Mouse (Mus musculus): ENCODE data around the gene Cadm1.

Cadm1 gene

GRCm38 (mm10) chr9:47829204-47829603 is 299.2 kb downstream of the Cadm1 start:
- no peak for DNase-seq

GRCm38 (mm10) chr9:47829846-47830245 is 299.9 kb downstream of the Cadm1 start:
- no peak for DNase-seq

GRCm38 (mm10) chr9:47831412-47831811 is 301.4 kb downstream of the Cadm1 start:
- no peak for DNase-seq

DNA sequence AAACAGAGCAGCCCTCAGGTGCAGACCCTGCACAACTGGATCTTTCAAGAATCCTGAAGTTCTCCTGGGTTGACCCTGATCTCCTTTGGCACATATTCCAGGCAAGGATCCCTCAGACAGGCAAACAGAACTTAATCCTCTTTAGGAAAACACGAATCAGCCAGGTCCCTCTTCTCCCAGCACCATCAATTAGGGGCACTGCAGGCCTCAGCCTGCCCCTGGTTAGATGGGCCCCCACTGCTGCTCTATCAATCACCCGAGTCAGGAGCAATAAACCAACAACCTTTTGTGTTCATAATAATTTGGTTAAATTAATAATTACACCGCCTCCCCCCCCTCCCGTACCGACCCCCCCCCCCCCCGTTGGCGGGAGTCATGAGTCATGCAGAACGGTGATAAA is 308.2 kb downstream of the Cadm1 start:
- no peak for DNase-seq

DNA sequence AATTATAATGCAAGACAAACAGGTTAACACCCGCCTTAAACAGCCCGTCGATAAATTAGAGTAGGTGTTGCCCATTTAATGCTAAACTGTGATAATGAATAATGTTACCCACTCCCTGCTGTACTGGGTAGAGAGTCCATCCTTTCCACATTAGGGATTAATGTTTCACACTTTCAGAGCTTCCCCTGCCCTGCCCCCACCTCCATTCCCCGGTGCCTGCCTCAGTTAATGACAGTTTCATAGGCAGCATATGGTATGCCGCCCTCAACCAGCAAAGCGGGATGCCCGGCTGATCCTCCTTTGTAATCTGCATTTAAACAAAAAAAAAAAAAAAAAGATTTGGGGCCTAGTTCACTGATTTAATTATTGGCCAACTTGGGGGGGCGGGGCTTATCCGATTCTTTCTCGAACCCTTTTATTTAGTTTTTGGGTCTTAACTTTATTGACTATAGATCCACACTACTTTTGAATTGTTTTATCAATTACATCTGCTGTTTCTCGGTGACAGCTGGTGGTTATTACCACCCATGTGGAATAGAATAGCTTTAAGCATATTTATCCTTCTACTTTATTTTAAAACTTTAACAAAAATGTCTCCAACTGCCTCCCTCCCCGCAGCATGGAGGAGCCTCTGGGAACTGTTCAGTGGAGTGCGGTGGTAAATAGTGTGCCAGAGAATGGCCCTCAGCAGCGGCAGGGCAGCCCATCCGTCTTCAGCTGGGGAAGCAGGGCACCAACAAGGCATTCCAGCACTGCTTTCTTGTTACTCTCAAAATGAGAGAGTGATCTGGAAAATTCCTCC is 309.1 kb downstream of the Cadm1 start:
- no peak for DNase-seq

GRCm38 (mm10) chr9:47839692-47840025 is 309.7 kb downstream of the Cadm1 start:
- no peak for DNase-seq

- DNase-seq = no peak
These were observed 313.4 kb downstream of the Cadm1 start for GRCm38 (mm10) chr9:47843328-47843727.

- DNase-seq = no peak
These were observed 316.3 kb downstream of the Cadm1 start for GRCm38 (mm10) chr9:47846275-47846674.

- DNase-seq = no peak
These were observed 317.0 kb downstream of the Cadm1 start for GRCm38 (mm10) chr9:47846926-47847325.

GRCm38 (mm10) chr9:47847797-47848196 is 317.8 kb downstream of the Cadm1 start:
- no peak for DNase-seq

- no peak for DNase-seq
These were observed 318.8 kb downstream of the Cadm1 start for GRCm38 (mm10) chr9:47848745-47849144.

DNA sequence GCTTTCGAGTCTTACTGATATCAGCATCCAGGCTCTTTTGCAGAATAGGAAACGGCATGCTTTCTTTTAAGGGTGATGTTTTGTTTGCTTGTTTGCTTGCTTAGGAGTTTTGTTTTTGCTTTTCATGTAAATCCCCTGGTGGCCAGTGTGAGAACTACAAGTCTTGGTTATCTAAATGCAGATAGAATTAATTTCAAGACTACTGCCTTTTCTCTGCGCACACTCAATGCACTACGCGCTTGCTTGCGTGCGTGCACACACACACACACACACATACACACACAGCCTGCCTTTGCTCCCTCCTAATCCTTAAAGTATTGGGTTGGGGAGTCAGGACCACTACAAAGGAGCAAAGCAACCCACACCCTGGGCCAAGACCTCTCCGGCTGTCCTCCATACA is 326.3 kb downstream of the Cadm1 start:
- DNase-seq = peak; percentile 8 to 10

- no peak for DNase-seq
These were observed 327.3 kb downstream of the Cadm1 start for GRCm38 (mm10) chr9:47857235-47857634.

- DNase-seq = no peak
These were observed 328.2 kb downstream of the Cadm1 start for GRCm38 (mm10) chr9:47858134-47858533.

DNA sequence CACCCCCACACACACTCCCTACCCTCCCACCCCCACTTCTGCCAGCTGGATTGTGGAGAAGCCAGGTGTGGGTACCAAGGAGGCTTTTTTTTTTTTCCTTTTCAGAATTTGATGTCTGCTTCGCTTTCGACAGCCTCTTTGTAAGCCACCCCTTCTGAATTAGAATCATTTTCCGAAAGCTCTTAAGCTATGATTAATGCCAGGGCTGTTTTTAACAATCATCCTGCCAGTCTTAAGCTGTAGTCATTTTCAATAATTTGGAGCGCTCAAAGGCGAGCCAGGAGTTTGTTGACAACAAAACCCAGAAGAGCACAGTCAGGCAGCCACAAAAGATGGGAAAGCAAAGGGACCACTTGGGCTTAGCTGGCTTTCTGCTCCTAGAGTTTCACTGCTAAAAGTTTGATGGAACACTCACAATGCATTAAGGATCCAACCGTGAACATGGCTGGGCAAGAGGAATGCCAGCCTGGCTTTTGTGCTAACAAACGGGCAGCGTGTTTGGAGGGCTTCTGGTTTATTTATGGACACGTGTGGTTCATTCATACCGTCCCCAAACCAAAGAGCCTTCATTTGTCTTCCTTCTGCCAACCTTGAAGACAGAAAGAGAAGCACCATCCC is 328.9 kb downstream of the Cadm1 start:
- no peak for DNase-seq

GRCm38 (mm10) chr9:47860994-47861393 is 331.0 kb downstream of the Cadm1 start:
- DNase-seq = no peak

- no peak for DNase-seq
These were observed 331.8 kb downstream of the Cadm1 start for GRCm38 (mm10) chr9:47861783-47862182.

- DNase-seq = no peak
These were observed 336.0 kb downstream of the Cadm1 start for GRCm38 (mm10) chr9:47866001-47866400.

- DNase-seq = no peak
These were observed 337.5 kb downstream of the Cadm1 start for GRCm38 (mm10) chr9:47867474-47867873.

GRCm38 (mm10) chr9:47869661-47870060 is 339.7 kb downstream of the Cadm1 start:
- DNase-seq = no peak

DNA sequence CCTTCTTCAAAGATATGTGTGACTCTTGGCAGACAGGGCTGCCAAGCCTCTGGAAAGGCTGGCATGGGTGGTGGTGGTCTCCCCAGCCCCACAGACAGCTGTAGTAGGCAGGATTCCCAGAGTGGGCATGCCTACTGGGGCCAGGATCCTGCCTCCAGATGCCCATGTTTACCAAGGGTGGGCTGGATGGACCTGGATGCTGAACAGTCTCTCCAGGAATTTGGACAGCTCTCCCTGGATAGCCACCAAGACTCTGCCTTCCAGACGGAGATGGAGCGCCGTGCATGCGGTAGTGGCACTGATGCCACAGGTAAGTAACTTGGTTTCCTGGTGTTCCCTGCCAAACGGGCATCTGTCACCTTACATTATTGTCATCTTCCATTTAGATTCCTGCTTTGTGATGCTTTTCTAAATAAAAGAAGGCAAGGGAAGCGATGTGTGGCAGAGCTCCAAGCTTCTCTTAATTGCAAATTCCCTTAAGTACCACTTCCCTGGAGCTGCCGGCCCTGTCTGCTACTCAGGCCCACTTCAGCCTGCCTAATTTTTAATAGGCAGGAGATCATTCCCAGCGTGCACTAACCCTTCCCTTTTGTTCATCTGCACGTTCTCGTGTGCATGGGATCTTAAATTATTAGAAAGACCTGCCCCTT is 346.7 kb downstream of the Cadm1 start:
- DNase-seq = no peak

DNA sequence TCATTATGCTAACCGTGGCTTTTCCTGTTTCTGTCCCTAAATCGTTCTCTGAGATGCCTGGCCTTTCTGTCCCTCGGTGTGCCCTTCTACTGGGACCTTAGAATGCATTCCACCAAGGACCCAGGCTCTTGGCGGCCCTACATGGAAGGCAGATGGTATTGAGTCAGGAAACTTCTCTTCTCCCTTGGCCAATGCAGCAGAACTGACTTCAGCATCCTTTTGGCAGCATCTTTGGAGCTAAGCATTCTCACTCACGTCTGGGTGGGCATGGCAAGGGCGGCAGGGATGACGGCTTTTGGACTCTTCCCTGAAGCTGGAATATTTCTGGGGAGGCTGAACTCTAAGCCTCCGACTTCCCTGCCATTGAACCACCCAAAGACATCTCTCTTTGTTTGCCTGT is 350.2 kb downstream of the Cadm1 start:
- DNase-seq = no peak

DNA sequence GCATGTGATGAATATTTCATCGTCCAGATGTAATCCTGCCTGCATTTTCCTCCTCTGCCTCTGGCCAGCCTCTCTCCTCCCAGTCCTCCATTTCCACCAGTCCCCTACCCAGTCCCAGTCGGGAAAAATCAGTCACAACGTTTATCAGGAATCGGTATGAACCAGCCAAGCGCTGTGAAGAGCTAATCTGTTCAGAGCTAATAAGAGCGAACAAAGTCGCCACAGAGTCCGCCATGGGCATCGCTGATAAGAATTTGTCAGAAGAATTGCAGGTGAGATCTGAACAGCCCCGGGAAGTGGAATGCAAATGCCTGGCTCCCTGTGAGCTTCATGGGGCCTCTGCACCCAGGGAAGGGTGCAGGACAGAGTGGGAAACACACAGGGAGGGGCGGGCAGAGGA is 352.4 kb downstream of the Cadm1 start:
- no peak for DNase-seq

DNA sequence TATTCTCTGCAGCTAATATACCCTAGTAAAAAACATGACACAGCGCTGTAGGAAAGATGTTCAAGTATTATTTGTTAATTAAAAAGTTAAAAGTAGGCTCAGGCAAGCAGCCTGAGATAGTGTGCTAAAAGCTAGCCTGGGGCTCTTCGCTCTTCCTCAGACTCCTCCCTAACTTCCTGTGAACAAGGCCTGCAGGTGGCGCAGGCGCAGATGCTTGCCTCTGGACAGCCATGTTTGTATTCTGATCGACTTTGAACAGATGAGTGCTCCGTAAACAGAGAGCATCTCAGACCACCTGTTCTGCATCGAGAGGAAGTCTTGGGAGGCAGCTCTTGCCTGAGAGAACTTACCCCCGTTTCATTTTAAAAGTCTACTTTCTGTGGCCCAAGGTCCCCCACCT is 361.7 kb downstream of the Cadm1 start:
- DNase-seq = no peak
